Mouse (Mus musculus): ENCODE measurements around the gene Ankrd55.
A peak's percentile ranks its signal among the peaks of the same experiment; 100 is the strongest.

The Ankrd55 gene

GRCm38 (mm10) chr13:112344270-112344864 is 56.1 kb downstream of the Ankrd55 start:
- no peak for DNase-seq (ENCODE audit: low read depth)

DNA sequence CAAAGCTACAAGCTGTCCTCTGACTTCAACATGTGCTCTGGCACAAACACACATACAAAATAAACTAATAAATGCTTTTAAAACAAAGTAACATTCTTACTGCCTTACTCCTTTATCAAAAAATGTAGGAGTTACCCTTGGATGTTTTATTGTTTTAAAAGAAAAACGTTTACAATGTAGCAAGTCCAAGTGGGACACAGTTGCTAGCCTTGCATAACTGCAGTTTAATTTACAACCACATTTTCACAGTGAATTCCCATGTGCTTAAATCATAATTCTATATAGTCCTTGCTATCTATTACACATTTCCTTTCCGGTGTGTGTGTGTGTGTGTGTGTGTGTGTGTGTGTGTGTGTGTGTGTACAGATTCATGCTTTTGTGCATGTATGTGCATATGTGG is 57.3 kb downstream of the Ankrd55 start:
- peak; percentile 68 for DNase-seq (ENCODE audit: low read depth)

DNA sequence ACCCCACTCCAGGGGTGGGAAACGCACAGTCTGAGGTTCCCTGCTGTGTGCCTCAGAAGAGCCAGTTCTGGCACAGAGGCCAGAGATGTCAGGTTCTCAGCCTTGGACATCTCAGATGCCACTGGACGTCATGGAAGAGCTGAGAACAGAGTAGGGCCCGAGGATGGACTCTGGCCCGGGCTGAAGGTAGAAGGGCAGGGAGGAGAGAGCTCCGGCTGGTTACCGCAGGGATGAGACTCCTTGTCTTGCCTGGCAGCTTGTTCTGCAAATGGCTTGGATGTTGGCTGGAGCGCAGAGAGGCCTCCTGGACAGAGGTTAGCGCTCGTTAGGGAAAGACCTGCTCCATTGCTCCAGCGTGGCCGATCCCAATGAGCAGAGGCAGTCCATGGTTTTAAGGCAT is 57.8 kb downstream of the Ankrd55 start:
- no peak for DNase-seq (ENCODE audit: low read depth)

- DNase-seq (ENCODE audit: low read depth), result peak; percentile 76
Measured at GRCm38 (mm10) chr13:112346659-112347142, 58.5 kb downstream of the Ankrd55 start.

- DNase-seq (ENCODE audit: low read depth), result no peak
Measured at GRCm38 (mm10) chr13:112348250-112348649, 60.0 kb downstream of the Ankrd55 start.

DNA sequence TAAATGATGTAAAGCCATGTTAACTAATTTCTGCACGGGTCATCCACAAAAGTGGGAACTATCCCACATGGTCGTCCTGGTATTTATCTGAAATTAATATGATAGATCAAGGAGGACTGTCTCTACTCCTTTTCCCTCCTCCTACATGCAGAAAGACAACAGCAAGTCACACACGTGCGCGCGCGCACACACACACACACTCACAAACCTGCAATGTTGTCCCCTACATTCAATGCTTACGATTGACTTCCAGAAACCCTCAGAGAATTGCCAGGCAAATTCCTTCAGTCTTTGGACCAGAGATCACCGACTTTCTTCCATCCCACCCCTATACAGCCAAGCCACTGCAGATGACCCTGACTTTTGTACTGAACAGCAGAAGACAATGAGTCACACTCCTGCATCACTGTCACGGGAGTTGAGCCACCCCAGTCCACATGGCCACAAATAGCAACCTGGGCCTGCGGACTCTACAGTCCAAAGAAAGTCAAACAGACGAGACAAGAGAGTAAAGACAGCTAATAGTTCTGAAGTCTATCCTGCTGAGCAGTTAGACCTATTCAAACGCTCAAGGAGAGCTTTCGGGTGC is 60.7 kb downstream of the Ankrd55 start:
- DNase-seq (ENCODE audit: low read depth), result no peak

DNA sequence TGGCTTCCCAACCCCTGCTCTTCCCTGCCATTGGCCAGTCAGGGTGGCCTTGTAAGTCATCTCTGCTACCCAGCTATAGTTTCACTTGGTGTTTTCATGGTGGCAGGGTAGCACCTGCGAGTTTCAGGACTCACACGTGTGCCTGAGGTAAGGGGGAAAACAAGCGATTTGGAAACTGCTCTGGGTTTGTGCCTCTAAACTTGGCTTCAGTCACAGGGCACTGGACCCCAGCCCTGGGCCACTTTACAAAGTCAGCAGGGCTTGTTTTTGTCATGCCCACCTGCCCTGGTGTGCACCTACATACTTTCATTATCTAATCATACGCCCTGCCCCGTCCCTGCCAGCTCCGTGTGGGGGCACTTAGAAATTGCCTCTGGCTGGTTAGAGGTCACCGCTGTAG is 61.2 kb downstream of the Ankrd55 start:
- DNase-seq (ENCODE audit: low read depth), result no peak

DNA sequence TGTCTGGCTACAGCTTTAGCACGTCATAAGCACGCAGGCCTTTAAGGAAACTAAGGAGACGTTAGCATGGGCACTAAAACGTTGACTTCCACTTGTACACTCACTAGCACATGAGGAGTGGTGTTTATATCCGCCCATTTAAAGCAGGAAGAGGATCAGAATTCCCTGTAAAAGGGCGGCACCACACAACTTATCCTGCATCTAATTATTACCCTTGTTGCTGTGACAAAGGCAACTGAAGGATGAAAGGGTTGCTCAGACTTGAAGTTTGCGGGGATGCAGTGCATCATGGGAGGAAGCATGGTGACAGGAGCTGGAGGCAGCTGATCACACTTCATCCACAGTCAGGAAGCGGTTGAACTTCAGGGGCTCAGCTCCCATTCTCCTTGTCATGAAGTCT is 63.7 kb downstream of the Ankrd55 start:
- no peak for DNase-seq (ENCODE audit: low read depth)

DNA sequence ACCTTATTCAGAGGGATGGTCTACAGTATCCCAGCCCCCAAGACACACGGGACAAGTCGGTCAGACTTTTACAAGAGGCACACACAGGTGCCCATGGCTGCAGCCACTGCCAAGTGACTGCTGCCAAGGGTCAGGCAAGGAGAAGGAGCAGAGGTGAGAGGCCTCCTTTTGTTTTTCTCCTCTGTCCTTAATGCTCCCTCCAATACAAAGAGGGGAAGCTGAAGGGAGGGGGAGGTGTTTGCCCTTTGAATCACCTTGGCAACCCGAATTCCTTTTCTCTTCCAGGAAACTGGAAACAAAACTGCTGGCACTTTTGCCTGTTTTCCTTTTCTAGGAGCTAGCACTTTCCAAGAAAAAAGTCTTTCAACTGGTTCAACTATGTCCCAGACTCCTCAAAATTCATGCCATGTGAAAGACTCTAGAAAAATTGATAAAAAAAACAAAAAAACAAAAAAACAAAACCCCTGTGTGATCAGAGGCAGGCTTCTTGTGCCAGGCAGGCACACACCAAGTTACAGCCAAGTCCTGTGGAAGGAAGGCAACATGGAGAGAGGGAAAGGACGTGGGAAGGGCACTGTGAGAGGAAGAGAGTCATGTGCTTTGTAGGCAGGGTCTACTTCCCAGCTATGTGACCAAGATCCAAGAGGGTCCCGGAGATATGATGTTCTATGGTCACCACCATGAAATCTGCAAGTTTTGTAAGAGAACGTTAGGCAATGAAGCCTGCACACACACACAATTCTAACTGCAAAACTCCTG is 66.0 kb downstream of the Ankrd55 start:
- peak; percentile 32 for DNase-seq (ENCODE audit: low read depth)

- no peak for DNase-seq (ENCODE audit: low read depth)
Measured at GRCm38 (mm10) chr13:112354958-112355357, 66.7 kb downstream of the Ankrd55 start.

DNA sequence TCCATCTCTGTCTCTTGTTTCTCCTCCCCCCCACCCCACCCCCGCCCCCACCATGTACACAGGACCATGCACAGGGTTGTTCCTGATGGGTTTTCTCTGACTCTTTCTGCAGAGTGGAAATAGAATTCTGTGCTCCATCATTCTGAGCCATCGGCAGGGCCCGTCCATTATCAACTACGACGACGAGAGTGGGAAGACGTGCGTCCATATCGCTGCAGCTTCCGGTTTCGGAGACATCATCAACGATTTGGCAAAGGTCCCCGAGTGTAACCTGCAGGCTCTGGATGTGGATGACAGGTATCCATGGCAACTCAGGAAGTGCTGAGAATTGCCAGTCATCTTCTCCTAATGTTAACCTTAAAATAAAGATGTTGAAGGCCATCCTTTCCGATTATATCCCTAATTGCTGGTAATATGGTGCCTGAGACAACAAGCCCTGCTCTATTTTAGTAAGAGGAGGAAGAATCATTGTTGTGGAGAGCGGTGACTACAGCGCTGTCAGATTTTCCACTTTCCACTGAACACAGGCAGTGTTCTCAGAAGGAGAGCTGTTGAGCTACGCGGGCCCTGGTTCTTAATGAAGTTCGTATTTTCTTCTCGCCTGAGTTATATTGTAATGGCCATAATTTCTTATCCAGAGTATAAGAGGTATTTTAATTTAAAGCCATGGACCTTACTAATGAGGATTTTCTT is 67.7 kb downstream of the Ankrd55 start:
- DNase-seq (ENCODE audit: low read depth), result no peak

GRCm38 (mm10) chr13:112361575-112361974 is 73.3 kb downstream of the Ankrd55 start:
- no peak for DNase-seq (ENCODE audit: low read depth)

DNA sequence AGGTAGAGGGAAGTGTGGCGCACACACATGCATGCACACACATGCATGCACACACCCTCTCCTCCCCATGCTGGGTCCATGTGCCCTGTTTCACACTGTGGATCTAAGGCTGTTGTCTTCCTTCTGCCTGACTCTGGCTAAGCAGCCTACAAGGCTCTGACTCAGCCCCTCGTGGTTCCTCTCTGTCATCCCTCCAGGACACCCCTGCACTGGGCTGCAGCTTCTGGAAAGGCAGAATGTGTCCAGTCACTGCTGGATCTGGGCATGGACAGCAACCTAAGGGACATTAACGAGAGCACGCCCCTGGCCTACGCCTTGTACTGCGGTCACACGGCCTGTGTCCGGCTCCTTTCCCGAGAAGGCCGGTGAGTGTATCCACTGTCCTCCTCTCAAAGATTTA is 75.0 kb downstream of the Ankrd55 start:
- peak; percentile 91 for DNase-seq (ENCODE audit: low read depth)

DNA sequence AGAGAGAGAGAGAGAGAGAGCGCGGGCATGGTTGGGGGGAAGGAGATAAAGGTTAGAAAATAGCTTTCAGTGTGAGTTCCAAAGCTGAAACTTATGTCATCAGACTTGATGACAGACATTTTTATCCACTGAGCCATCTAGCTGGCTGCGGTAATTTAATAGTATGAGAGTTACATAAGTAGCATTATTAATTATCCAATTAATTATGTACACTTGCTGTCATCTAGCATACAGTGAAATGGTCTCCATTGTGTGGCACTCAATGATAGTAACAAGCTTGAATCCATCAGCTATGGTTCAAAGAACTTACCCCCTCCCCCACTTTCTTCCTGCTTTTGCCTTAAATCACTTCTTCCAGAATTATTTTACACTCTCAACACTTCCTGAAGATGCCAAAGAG is 75.5 kb downstream of the Ankrd55 start:
- DNase-seq (ENCODE audit: low read depth), result peak; percentile 21

DNA sequence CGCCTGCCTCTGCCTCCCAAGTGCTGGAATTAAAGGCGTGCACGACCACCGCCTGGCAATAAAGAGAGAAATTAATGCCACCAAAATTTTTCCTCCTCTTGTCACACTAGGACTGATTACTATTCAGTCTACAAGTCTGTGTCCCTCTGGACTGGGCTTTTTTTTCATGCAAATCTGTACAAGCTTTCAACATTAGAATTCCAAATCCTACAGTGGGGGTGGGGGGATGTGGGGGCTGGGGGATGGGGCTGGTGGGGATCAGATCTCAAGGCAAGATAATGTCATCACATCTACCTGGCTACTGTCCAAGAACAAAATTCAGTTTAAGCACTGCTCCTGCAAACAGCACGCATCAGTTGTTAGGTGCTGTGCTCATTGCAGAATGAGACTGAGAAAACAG is 76.4 kb downstream of the Ankrd55 start:
- DNase-seq (ENCODE audit: low read depth), result no peak

- peak; percentile 41 for DNase-seq (ENCODE audit: low read depth)
Measured at GRCm38 (mm10) chr13:112365303-112365702, 77.1 kb downstream of the Ankrd55 start.

DNA sequence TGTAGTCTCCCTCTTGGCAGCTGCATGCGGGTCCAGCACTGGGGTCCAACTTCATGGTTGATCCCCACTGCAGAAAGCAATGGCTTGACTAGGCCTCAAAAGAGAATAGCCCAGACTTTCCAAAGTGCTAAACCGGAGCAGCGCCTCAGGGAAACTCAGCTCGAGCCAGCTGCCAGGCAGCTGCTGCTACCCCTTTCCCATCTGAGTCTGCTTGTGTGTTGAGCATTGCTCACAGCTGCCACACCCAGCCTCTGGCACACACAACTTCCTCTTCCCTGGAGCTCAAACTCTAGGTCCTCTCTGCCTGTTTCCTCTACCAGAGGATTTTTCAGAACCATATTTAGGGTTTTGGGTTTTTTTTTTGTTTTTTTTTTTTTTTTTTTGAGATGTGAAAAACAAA is 77.5 kb downstream of the Ankrd55 start:
- peak; percentile 79 for DNase-seq (ENCODE audit: low read depth)

DNA sequence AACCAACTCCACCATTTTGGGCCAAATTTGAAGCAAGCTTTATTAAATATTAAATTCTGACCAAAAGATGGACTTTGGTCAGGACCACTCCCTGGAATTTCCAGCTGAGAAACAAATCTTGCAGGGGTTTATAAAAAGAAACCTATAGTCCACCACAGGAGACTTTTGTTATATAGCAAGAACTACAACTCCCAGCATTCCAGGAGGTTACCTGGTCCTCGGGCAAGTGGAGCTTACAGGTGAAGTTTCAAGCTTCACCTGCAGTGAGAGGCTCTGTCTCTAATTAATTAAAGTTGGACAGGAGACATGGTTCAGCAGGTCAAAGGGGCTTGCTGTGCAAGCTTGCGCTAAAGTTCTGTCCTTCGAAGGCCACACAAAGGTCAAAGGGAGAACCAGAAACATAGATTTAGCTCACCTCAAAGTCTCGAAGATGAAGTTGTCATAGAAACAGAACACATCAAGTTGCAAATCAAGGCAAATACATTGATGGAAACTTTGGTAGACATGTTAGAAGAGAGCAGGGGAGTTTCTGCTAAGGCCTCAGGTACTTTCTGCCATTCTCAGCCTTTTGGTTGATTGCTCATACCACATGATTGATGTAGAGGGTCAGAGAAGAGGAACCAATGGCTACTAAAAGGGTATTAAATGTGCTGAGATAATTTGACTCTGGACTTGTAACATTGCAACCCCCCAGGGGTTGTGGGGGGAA is 78.2 kb downstream of the Ankrd55 start:
- DNase-seq (ENCODE audit: low read depth), result no peak

GRCm38 (mm10) chr13:112371729-112372128 is 83.5 kb downstream of the Ankrd55 start:
- DNase-seq (ENCODE audit: low read depth), result no peak

- DNase-seq (ENCODE audit: low read depth), result no peak
Measured at GRCm38 (mm10) chr13:112375766-112376165, 87.5 kb downstream of the Ankrd55 start.

DNA sequence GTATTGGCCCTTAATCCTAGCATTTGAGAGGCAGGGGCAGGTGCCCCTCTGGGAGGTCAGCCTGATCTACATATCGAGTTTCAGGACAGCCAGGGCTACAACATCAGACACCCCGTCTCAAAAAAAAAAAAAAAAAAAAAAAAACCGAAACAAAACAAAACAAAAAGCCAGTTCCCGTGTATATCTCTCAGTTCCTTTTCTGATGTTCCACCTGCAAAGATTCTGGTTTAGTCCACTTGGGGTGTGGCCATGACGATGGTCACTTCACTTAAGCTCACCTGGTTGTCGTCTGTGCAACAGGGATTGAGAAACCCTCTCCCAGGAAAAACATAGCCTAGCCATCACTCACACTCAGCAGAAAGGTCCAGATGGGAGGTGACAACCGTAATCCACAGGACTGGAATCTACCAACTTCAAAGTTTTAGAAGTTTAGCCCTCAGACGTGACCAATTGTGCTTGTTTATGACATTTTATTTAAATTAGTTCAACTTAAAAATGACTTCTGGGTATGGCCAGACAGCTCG is 90.6 kb downstream of the Ankrd55 start:
- DNase-seq (ENCODE audit: low read depth), result no peak

DNA sequence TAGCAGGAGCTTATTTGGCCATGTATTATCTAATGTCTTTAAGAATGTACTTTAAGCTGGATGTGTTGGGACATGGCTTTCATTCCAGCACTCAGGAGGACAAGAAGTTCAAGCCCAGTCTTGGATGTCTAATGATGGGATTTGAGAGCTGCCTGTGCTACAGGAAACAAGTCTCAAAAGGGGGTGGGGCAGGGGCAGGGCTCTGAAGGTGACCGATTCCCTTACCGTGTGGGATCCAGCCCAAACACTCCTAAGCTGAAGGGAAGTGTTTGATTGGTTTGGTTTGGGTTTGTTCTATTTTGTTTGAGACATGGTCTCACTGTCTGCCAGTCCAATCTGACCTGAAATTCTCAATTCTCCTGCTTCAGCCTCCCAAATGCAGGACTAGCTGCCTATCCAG is 93.2 kb downstream of the Ankrd55 start:
- no peak for DNase-seq (ENCODE audit: low read depth)

Measured in NIH3T3 (cell line).